Mouse (Mus musculus): ENCODE measurements around the gene Xk.
"Not testable (repeated sequence)": the region's sequence is repeated elsewhere in the genome, so short reads cannot be mapped to it uniquely, and the experiment has no call there.

GRCm38 (mm10) chrX:9293140-9293829 is 20.7 kb downstream of the Xk start:
- not testable (repeated sequence) for TF ChIP-seq POLR2A (IDR thresholded peaks at IDR 0.05; ENCODE audit: control insufficient read depth, extremely low read depth, insufficient read depth, low read length, poor library complexity); CTCF (IDR thresholded peaks at IDR 0.05; ENCODE audit: borderline replicate concordance, control insufficient read depth, extremely low read depth, insufficient read depth, low read length, poor library complexity)
